Mouse (Mus musculus) lung, embryonic 15.5 days (tissue): ENCODE data around the gene Tll2. TPM values are rescaled to one million over a fixed set of nuclear protein-coding genes. Genes with fewer than 3 reads are reported as not detected.

Experiments
- ATAC-seq: fragments of 200-750 bp; cut with Nextera tagmentation; 2 replicates; pipeline ENCODE4 v1.8.0; 2017; ENCODE audit warnings: moderate number of reproducible peaks, borderline replicate concordance; ENCODE audit not compliant: low FRiP score, low TSS enrichment; ENCODE audit errors: extremely low read depth
- H3K27ac ChIP-seq: fragments of 300-500 bp; sonication (generic); 2 replicates; pipeline ENCODE4 v1.5.1; 2015; ENCODE audit warnings: moderate library complexity, mild to moderate bottlenecking, inconsistent platforms
- H3K27me3 ChIP-seq: fragments of 300-500 bp; sonication (generic); 2 replicates; pipeline ENCODE4 v1.6.1; 2015; ENCODE audit warnings: inconsistent platforms
- H3K36me3 ChIP-seq: fragments of 300-500 bp; sonication (generic); 2 replicates; pipeline ENCODE4 v1.6.1; 2015; ENCODE audit warnings: inconsistent platforms
- H3K4me1 ChIP-seq: fragments of 300-500 bp; sonication (generic); 2 replicates; pipeline ENCODE4 v1.6.1; 2015; ENCODE audit warnings: inconsistent platforms
- H3K4me2 ChIP-seq: fragments of 300-500 bp; sonication (generic); 2 replicates; pipeline ENCODE4 v1.6.1; 2015; ENCODE audit warnings: inconsistent platforms, mild to moderate bottlenecking, moderate library complexity
- H3K4me3 ChIP-seq: fragments of 300-500 bp; sonication (generic); 2 replicates; pipeline ENCODE4 v1.5.1; 2015; ENCODE audit warnings: mild to moderate bottlenecking, inconsistent platforms
- H3K9ac ChIP-seq: fragments of 300-500 bp; sonication (generic); 2 replicates; pipeline ENCODE4 v1.6.1; 2015; ENCODE audit warnings: inconsistent platforms
- H3K9me3 ChIP-seq: fragments of 300-500 bp; sonication (generic); 2 replicates; pipeline ENCODE4 v1.6.1; 2016; ENCODE audit warnings: inconsistent platforms
- WGBS: fragments of 180-500 bp; shearing (Covaris S2); methylation state at CpG from one replicate; pipeline ENCODE4 v1.1.7; 2015; 5-methylcytosine and 5-hydroxymethylcytosine counted together
- polyA plus RNA-seq: library from polyadenylated mRNA; unstranded; fragments of >200 nt; fragmentation: Nextera tagmentation; extraction: Ambion mirVana; gene quantifications from 2 replicates; pipeline ENCODE4 v1.2.1, GENCODE M21; 2015

Gene Tll2
- polyA plus RNA-seq, 1 experiment from 2014 or later, result not detected

DNA sequence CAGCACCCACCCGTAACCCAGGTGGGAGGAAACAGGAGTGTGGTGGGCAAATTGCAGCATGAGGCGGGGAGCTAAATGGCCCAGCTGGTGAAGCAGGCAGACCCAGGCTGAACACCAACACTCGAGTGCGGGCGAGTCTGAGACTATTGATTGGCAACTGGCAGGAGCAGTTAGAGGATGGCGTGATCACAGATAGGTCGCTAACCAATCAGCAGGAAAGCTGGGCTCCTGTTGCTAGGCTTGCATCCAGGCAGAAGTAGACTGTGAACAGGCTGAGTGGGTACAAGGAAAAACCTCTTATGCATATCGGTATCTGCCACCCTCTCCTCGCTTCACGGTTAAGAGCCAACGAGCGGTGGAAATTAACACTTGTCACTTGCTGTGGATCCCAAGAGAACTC lies 9.0 kb downstream of the Tll2 start:
- Histone ChIP-seq H3K27ac (no peak overlapping the region), H3K9ac (no peak overlapping the region), H3K4me3 (no peak overlapping the region), H3K27me3 (no peaks in the 10 kb centered on the region), H3K9me3 (no peaks in the 10 kb centered on the region), H3K4me2 (no peak overlapping the region), H3K4me1 (no peaks in the 10 kb centered on the region), H3K36me3 (no peaks in the 10 kb centered on the region)
- ATAC-seq, result no peak
- WGBS, result 81% methylated on average over 12 of the region's 12 CpGs

GRCm38 (mm10) chr19:41193379-41193778 lies 13.3 kb downstream of the Tll2 start:
- Histone ChIP-seq H3K4me1 (no peaks in the 10 kb centered on the region), H3K9me3 (no peaks in the 10 kb centered on the region), H3K4me2 (no peak overlapping the region), H3K4me3 (no peak overlapping the region), H3K9ac (no peak overlapping the region), H3K27me3 (no peaks in the 10 kb centered on the region), H3K36me3 (no peaks in the 10 kb centered on the region), H3K27ac (no peak overlapping the region)
- ATAC-seq, result no peak
- 67% methylated on average over 1 of the region's 1 CpGs for WGBS

- no peaks in the 10 kb centered on the region for H3K36me3 ChIP-seq
- no peak overlapping the region for H3K27ac ChIP-seq
- 86% methylated on average over 4 of the region's 4 CpGs for WGBS
- no peak for ATAC-seq
- no peak overlapping the region for H3K9ac ChIP-seq
- H3K4me3 ChIP-seq, result no peak overlapping the region
- H3K4me1 ChIP-seq, result no peaks in the 10 kb centered on the region
- no peak overlapping the region for H3K4me2 ChIP-seq
- no peaks in the 10 kb centered on the region for H3K27me3 ChIP-seq
- H3K9me3 ChIP-seq, result no peaks in the 10 kb centered on the region
These were observed 13.7 kb downstream of the Tll2 start for GRCm38 (mm10) chr19:41192953-41193352.

DNA sequence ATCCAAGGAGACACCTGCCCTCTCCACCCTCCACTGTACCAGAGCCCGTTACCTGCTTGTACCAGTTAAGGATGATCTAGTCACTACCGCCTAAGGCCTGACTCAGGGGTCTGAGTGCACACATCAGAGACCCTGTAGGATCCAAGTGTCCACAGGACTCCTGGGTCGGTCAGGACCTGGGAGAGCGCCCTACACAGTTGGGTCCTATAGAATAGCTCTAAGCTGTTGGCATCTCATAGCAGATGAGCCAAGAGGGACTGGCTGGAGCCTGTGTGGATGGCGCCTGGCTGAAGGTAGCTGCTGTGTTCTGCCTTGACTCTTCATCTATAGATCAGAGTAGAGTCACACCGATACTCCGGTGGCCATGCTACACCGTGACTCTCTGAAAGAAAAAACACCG lies 14.9 kb downstream of the Tll2 start:
- ATAC-seq, result peak; percentile 46; the same call in 1 of the 2 replicates
- no peak overlapping the region for H3K4me2 ChIP-seq
- H3K4me3 ChIP-seq, result no peak overlapping the region
- H3K27me3 ChIP-seq, result no peaks in the 10 kb centered on the region
- H3K9me3 ChIP-seq, result no peaks in the 10 kb centered on the region
- WGBS, result 77% methylated on average over 9 of the region's 9 CpGs
- no peak overlapping the region for H3K9ac ChIP-seq
- H3K27ac ChIP-seq, result no peak overlapping the region
- H3K4me1 ChIP-seq, result no peaks in the 10 kb centered on the region
- no peaks in the 10 kb centered on the region for H3K36me3 ChIP-seq

GRCm38 (mm10) chr19:41190876-41191434 lies 15.7 kb downstream of the Tll2 start:
- Histone ChIP-seq H3K4me2 (no peak overlapping the region), H3K9me3 (no peaks in the 10 kb centered on the region), H3K4me3 (no peak overlapping the region), H3K9ac (no peak overlapping the region), H3K36me3 (no peaks in the 10 kb centered on the region), H3K27me3 (no peaks in the 10 kb centered on the region), H3K4me1 (no peaks in the 10 kb centered on the region), H3K27ac (no peak overlapping the region)
- WGBS, result 66% methylated on average over 6 of the region's 6 CpGs
- ATAC-seq, result no peak

GRCm38 (mm10) chr19:41177331-41177730 lies 29.3 kb downstream of the Tll2 start:
- 33% methylated on average over 6 of the region's 6 CpGs for WGBS

GRCm38 (mm10) chr19:41176881-41177280 lies 29.8 kb downstream of the Tll2 start:
- ATAC-seq, result no peak
- Histone ChIP-seq H3K27ac (no peak overlapping the region), H3K9me3 (no peaks in the 10 kb centered on the region), H3K27me3 (no peaks in the 10 kb centered on the region), H3K36me3 (no peaks in the 10 kb centered on the region), H3K4me3 (no peak overlapping the region), H3K4me2 (no peak overlapping the region), H3K9ac (no peak overlapping the region), H3K4me1 (no peaks in the 10 kb centered on the region)
- WGBS, result 73% methylated on average over 2 of the region's 2 CpGs

More at GRCm38 (mm10) chr19:41177331-41177730, 29.3 kb downstream of the Tll2 start:
- Histone ChIP-seq H3K9me3 (no peaks in the 10 kb centered on the region), H3K4me3 (no peak overlapping the region), H3K4me2 (no peak overlapping the region), H3K27me3 (no peaks in the 10 kb centered on the region), H3K36me3 (no peaks in the 10 kb centered on the region), H3K9ac (no peak overlapping the region), H3K4me1 (no peaks in the 10 kb centered on the region), H3K27ac (no peak overlapping the region)
- no peak for ATAC-seq

DNA sequence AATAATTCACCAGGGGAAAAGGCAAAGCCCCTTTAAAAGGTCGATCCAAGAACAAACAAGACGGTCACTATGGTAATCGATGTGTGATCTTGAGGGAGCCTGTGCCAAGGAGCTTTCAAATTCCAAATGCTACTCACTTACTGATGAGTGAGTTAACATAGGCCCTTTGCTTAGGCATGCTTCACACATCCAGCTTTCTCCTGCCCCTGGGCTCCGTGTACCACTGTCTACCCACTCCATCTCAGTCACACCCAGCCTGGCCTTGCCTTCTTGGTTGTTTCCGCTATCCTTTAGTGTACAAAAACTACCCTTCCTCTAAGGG lies 40.8 kb downstream of the Tll2 start:
- ATAC-seq, result no peak
- no peaks in the 10 kb centered on the region for H3K36me3 ChIP-seq
- WGBS, result 57% methylated on average over 5 of the region's 5 CpGs
- H3K9me3 ChIP-seq, result no peaks in the 10 kb centered on the region
- H3K4me2 ChIP-seq, result no peak overlapping the region
- no peak overlapping the region for H3K9ac ChIP-seq
- no peak overlapping the region for H3K4me3 ChIP-seq
- no peaks in the 10 kb centered on the region for H3K4me1 ChIP-seq
- no peaks in the 10 kb centered on the region for H3K27me3 ChIP-seq
- no peak overlapping the region for H3K27ac ChIP-seq

DNA sequence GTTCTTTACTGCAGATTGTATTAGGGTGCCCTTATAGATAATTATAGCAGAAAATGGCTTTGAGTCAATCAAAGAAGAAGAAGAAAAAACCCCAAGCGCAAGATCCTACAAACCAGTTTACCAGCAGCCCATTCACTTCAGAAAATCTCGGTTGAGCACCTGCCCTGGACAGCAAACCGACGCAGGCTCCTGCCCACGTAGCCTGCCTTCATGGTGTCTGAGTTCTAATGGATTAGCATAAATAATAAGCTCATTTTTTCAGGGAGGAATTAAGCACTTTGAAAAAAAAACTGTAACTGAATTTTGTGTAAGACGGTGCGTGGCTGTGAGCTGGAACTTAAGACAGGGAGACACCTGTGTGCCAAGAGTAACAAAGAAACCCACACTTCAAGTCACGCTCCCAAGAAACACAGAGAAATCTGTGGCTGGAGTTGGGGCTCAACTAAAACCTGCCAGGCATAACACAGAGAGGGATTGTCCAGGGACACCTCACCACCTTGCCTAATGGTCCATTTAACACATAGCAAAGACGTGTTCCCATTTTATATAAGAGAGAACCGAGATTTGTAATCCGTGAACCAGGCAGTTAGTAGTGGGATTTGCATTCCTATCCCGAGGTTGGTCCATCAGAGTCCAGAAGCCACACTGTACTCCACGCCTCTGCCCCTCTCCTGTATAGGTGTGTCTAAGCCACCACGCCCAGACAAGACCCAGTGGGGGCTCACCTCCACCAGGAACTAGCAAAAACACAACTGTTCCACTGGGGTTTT lies 41.3 kb downstream of the Tll2 start:
- Histone ChIP-seq H3K4me3 (no peak overlapping the region), H3K27me3 (no peaks in the 10 kb centered on the region), H3K36me3 (no peaks in the 10 kb centered on the region), H3K9ac (no peak overlapping the region), H3K4me1 (no peaks in the 10 kb centered on the region), H3K4me2 (no peak overlapping the region), H3K27ac (no peak overlapping the region), H3K9me3 (no peaks in the 10 kb centered on the region)
- ATAC-seq, result no peak
- WGBS, result 78% methylated on average over 14 of the region's 14 CpGs

GRCm38 (mm10) chr19:41164447-41165095 lies 42.1 kb downstream of the Tll2 start:
- no peak overlapping the region for H3K4me2 ChIP-seq
- 78% methylated on average over 10 of the region's 10 CpGs for WGBS
- no peaks in the 10 kb centered on the region for H3K4me1 ChIP-seq
- H3K27ac ChIP-seq, result no peak overlapping the region
- H3K9ac ChIP-seq, result no peak overlapping the region
- H3K36me3 ChIP-seq, result no peaks in the 10 kb centered on the region
- no peaks in the 10 kb centered on the region for H3K27me3 ChIP-seq
- ATAC-seq, result no peak
- no peaks in the 10 kb centered on the region for H3K9me3 ChIP-seq
- no peak overlapping the region for H3K4me3 ChIP-seq

GRCm38 (mm10) chr19:41160388-41160787 lies 46.2 kb downstream of the Tll2 start:
- 0 out of 2 replicates have a peak, but pooled peaks have one; percentile 27 for ATAC-seq
- no peak overlapping the region for H3K9ac ChIP-seq
- 37% methylated on average over 14 of the region's 14 CpGs for WGBS
- H3K27me3 ChIP-seq, result no peaks in the 10 kb centered on the region
- H3K36me3 ChIP-seq, result no peaks in the 10 kb centered on the region
- no peak overlapping the region for H3K27ac ChIP-seq
- H3K9me3 ChIP-seq, result no peaks in the 10 kb centered on the region
- no peak overlapping the region for H3K4me2 ChIP-seq
- H3K4me1 ChIP-seq, result no peaks in the 10 kb centered on the region
- no peak overlapping the region for H3K4me3 ChIP-seq

DNA sequence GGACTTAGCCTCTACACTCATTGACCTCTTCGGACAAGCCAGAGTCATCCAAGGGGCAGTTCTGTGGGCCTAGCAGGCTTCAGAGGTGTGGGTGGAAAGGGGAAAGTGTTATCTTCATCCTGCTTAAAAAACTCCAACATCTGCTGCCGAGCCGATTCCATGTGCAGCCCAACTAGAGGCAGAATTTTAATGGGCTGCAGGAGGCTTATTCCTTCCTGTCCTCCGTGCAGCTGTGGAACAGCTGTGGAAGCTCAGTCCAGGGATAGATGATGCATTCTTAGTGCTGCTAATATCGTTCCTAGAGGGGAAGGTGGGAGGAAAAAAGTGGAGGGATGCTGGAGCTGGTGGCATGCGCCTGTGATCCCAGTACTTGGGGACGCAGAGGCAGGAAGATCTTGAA lies 52.0 kb downstream of the Tll2 start:
- Histone ChIP-seq H3K4me1 (no peaks in the 10 kb centered on the region), H3K36me3 (no peaks in the 10 kb centered on the region), H3K27me3 (no peaks in the 10 kb centered on the region), H3K27ac (no peak overlapping the region), H3K4me3 (no peak overlapping the region), H3K9ac (no peak overlapping the region), H3K9me3 (no peaks in the 10 kb centered on the region), H3K4me2 (no peak overlapping the region)
- no peak for ATAC-seq
- WGBS, result 59% methylated on average over 7 of the region's 7 CpGs
